18 mouse cellular contexts compared by ENCODE assay signal in the genomic region with DNA sequence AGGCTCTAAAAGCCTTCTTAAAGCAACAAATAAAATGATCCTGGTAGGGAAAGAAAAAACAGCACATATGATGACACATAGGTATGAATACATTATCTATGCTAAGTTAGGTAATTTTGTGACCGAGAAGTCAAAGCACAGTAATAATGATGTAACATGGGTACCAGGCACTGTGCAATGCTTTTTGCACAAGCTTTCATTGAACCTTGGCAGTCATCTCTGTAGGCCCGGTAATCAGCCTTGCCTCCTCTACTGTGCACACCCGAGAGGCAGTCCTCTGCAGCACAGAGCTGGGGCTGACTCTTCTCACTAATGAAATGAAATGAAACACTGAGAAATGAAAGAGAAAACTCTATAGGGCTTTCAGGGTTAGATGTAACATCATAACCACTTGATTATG.
"Had no signal": no experiment of that assay in that cellular context is flagged by ENCODE, and none has a peak within 500 bp of the region (broad histone marks: within the 10 kb centered on the region; RNA-seq: fewer than 3 reads in every experiment).

No protein-coding gene starts in this region.

- H3K27ac ChIP-seq: midbrain, embryonic 10.5 days; midbrain, embryonic 12.5 days; neural tube, embryonic 13.5 days; neural tube, embryonic 15.5 days had no signal

- H3K4me2 ChIP-seq: lung, embryonic 14.5 days; midbrain, embryonic 12.5 days; neural tube, embryonic 13.5 days; neural tube, embryonic 15.5 days had no signal

- H3K36me3 ChIP-seq: midbrain, embryonic 10.5 days; midbrain, embryonic 12.5 days; neural tube, embryonic 13.5 days; neural tube, embryonic 15.5 days had no signal

- H3K4me1 ChIP-seq: midbrain, embryonic 10.5 days; midbrain, embryonic 12.5 days; neural tube, embryonic 13.5 days; neural tube, embryonic 15.5 days had no signal

- DNase-seq: lung, embryonic 14.5 days; lung, postnatal 10 days; lung, postnatal 4 days; midbrain, embryonic 14.5 days; retina, postnatal 1 day; right cerebral cortex, adult 18-20 months; right cerebral cortex, postnatal 25 days; right cerebral cortex, postnatal 4 days; spleen, adult 18-20 months; thymus, adult 18-20 months; thymus, postnatal 14 days; thymus, postnatal 36 days had no signal

- H3K9ac ChIP-seq: lung, embryonic 14.5 days; midbrain, embryonic 12.5 days; neural tube, embryonic 13.5 days; neural tube, embryonic 15.5 days had no signal

- ATAC-seq: midbrain, embryonic 16.5 days had no signal

- H3K4me3 ChIP-seq: midbrain, embryonic 10.5 days; midbrain, embryonic 12.5 days; myocyte; neural tube, embryonic 13.5 days; neural tube, embryonic 15.5 days had no signal

- H3K9me3 ChIP-seq: midbrain, embryonic 10.5 days; midbrain, embryonic 12.5 days; neural tube, embryonic 13.5 days; neural tube, embryonic 15.5 days had no signal

- H3K27me3 ChIP-seq: midbrain, embryonic 12.5 days; neural tube, embryonic 13.5 days; neural tube, embryonic 15.5 days had no signal
